Mouse (Mus musculus) cerebellum, adult 2 months (tissue): ENCODE measurements at regions not wholly inside any gene's neighbourhood (a gene's known extent, or its start where the extent isn't known, plus 50 kb on each side); places are given as distances from the start of the nearest gene placed in this dataset.

Experiments used
- CTCF ChIP-seq: fragments of 200-500 bp; IDR thresholded peaks from 2 replicates; pipeline ENCODE4 v1.5.1; 2011; ENCODE audit warnings: low read depth, mild to moderate bottlenecking, control low read depth, low read length, moderate library complexity, borderline replicate concordance; ENCODE audit not compliant: insufficient read depth
- POLR2A ChIP-seq: fragments of 200-500 bp; IDR thresholded peaks from 2 replicates; pipeline ENCODE4 v1.6.1; 2011; ENCODE audit warnings: low read length, control low read depth, borderline replicate concordance; ENCODE audit not compliant: insufficient read depth

DNA sequence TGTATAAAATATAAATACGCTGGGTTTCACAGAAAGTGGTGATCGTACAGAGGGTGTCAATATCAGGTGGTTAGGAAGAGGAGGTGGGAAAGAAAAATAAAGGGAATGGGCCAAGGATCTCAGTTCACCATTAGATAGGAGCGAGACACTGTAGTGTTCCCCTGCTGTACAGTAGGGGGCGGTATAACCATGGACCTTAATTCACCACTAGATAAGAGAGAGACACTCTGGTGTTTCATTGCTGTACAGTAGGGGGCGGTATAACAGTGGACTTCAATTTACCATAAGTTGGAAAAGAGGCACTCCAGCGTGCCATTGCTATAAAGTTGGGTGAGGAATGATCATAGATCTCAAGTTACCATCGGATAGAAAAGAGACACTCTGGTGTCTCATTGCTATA, 82.0 kb upstream of the Grik1 start:
- peak; percentile 68; the same call in 1 of the 2 replicates for TF ChIP-seq CTCF
- no peak for TF ChIP-seq POLR2A
